Mouse (Mus musculus): ENCODE data around the gene Gm4836. TPM values are rescaled to one million over a fixed set of nuclear protein-coding genes. Genes with fewer than 3 reads are reported as not detected.
"Not testable (repeated sequence)": the region's sequence is repeated elsewhere in the genome, so short reads cannot be mapped to it uniquely, and the experiment has no call there.

Gm4836 gene
- not detected for total RNA-seq (2018; cell fraction: chromatin; rRNA removed)
- not detected for total RNA-seq (2018; cell fraction: cytosol; rRNA removed)
- not detected for total RNA-seq (2018; cell fraction: nucleus; rRNA removed)
- polyA plus RNA-seq (2018), result not detected in 3 replicates

GRCm38 (mm10) chrX:28293532-28293931 lies at the start of gene Gm4836:
Gene Gm4836, minus strand, starts transcription at chrX:28293632.
- H3K27ac ChIP-seq; H3K4me3 ChIP-seq (ENCODE audit: inconsistent target); H3K36me3 ChIP-seq (ENCODE audit: inconsistent target); H3K79me2 ChIP-seq (ENCODE audit: inconsistent target): not testable (repeated sequence)
- WGBS (ENCODE audit: missing documents), result no CpG with 5 or more reads among the region's 6 CpGs

Data from macrophage (primary cell).